Mouse (Mus musculus): ENCODE results near the gene Defa20.
"Not testable (repeated sequence)": the region's sequence is repeated elsewhere in the genome, so short reads cannot be mapped to it uniquely, and the experiment has no call there.

The Defa20 gene

DNA sequence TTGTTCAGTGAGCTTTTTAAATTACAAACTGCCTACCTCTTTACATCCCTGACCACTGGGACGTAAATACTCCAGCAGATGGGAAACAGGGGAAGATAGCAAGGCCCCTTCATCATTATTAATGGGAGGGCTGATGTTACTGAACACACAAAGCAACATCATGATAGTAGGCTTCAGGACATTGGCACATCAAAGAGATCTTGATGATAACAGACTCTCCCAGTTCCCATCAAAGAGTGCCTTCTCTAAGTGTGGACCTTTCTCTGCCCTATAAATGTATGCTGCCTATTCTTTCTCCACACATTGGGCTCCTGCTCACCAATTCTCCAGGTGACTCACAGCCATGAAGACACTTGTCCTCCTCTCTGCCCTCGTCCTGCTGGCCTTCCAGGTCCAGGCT is at the start of gene Defa20:
TSS of gene Defa20 (plus strand) at position 301 of the 400 bp plus-strand sequence.
- in situ Hi-C loops (cut with MboI; ENCODE audit: low sequenced_read_pairs), result not testable (repeated sequence)

DNA sequence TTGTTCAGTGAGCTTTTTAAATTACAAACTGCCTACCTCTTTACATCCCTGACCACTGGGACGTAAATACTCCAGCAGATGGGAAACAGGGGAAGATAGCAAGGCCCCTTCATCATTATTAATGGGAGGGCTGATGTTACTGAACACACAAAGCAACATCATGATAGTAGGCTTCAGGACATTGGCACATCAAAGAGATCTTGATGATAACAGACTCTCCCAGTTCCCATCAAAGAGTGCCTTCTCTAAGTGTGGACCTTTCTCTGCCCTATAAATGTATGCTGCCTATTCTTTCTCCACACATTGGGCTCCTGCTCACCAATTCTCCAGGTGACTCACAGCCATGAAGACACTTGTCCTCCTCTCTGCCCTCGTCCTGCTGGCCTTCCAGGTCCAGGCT is 19.7 kb downstream of the Defa20 start, which contains the start of gene Defa32:
TSS of gene Defa32 (plus strand) at position 301 of the 400 bp plus-strand sequence.
- in situ Hi-C loops (cut with MboI; ENCODE audit: low sequenced_read_pairs), result not testable (repeated sequence)

Data from CH12F3 (cell line).